Mouse (Mus musculus): Measurements from ENCODE around the gene Scgb2b27.
"Not testable (repeated sequence)": the region's sequence is repeated elsewhere in the genome, so short reads cannot be mapped to it uniquely, and the experiment has no call there.

The Scgb2b27 gene

GRCm38 (mm10) chr7:34013842-34014241 is at the start of gene Scgb2b27:
Gene Scgb2b27, minus strand, starts transcription at chr7:34013942.
- DNase-seq, result no peak

GRCm38 (mm10) chr7:34036076-34036815 is 22.5 kb upstream of the Scgb2b27 start:
- DNase-seq, result not testable (repeated sequence)

GRCm38 (mm10) chr7:34034579-34034978 is 20.8 kb upstream of the Scgb2b27 start:
- DNase-seq, result not testable (repeated sequence)

- no peak for DNase-seq
Observed at GRCm38 (mm10) chr7:34030026-34030425, 16.3 kb upstream of the Scgb2b27 start.

GRCm38 (mm10) chr7:34027202-34027601 is 13.5 kb upstream of the Scgb2b27 start:
- DNase-seq, result not testable (repeated sequence)

GRCm38 (mm10) chr7:34025641-34026040 is 11.9 kb upstream of the Scgb2b27 start:
- DNase-seq, result no peak

- DNase-seq, result not testable (repeated sequence)
Observed at GRCm38 (mm10) chr7:34021183-34021582, 7.4 kb upstream of the Scgb2b27 start, which contains the start of gene Scgb1b27. Gene Scgb1b27, plus strand, starts transcription at chr7:34021483.

GRCm38 (mm10) chr7:33982281-33982680 is 31.5 kb downstream of the Scgb2b27 start:
- DNase-seq, result peak; percentile 24 to 45

All from cerebellum, postnatal 14 days (tissue).